Mouse (Mus musculus) right cerebral cortex, adult 2 months (tissue): Measurements from ENCODE around the gene Hdhd5.

Experiments
- DNase-seq, 2 experiments: peaks; one replicate each; pipeline ENCODE4 v3.0.0; 2021 to 2022; ENCODE audit warnings: low spot score in 2 of 2

Gene Hdhd5

GRCm38 (mm10) chr6:120532594-120532993 is 1.5 kb upstream of the Hdhd5 start:
- no peak for DNase-seq

GRCm38 (mm10) chr6:120529123-120529522 is 2.0 kb downstream of the Hdhd5 start:
- DNase-seq: no peak

- DNase-seq: no peak
Observed at GRCm38 (mm10) chr6:120524796-120525195, 6.3 kb downstream of the Hdhd5 start.

- no peak for DNase-seq
Observed at GRCm38 (mm10) chr6:120519647-120520046, 11.5 kb downstream of the Hdhd5 start.

GRCm38 (mm10) chr6:120517311-120517710 is 13.8 kb downstream of the Hdhd5 start:
- peak in 1 of 2 experiments; percentile 36 for DNase-seq

- DNase-seq: no peak
Observed at GRCm38 (mm10) chr6:120516879-120517278, 14.2 kb downstream of the Hdhd5 start.

- DNase-seq: no peak
Observed at GRCm38 (mm10) chr6:120516422-120516821, 14.7 kb downstream of the Hdhd5 start.

GRCm38 (mm10) chr6:120511212-120511611 is 19.9 kb downstream of the Hdhd5 start:
- no peak for DNase-seq

GRCm38 (mm10) chr6:120510425-120510824 is 20.7 kb downstream of the Hdhd5 start:
- peak; percentile 83 to 86 for DNase-seq

- DNase-seq: peak in 1 of 2 experiments; percentile 15
Observed at GRCm38 (mm10) chr6:120509975-120510374, 21.1 kb downstream of the Hdhd5 start.

GRCm38 (mm10) chr6:120508645-120509044 is 22.5 kb downstream of the Hdhd5 start:
- DNase-seq: no peak

- no peak for DNase-seq
Observed at GRCm38 (mm10) chr6:120505531-120505930, 25.6 kb downstream of the Hdhd5 start.

GRCm38 (mm10) chr6:120504051-120504450 is 27.1 kb downstream of the Hdhd5 start:
- DNase-seq: peak; percentile 76

- DNase-seq: no peak
Observed at GRCm38 (mm10) chr6:120496544-120496943, 34.6 kb downstream of the Hdhd5 start.

GRCm38 (mm10) chr6:120493374-120494181 is 37.5 kb downstream of the Hdhd5 start, which contains the start of gene Tmem121b:
Gene Tmem121b (minus strand): TSS chr6:120493807.
- DNase-seq: peak; percentile 88 to 94

GRCm38 (mm10) chr6:120492499-120493373 is 38.4 kb downstream of the Hdhd5 start:
- DNase-seq: peak; percentile 39 to 58

- no peak for DNase-seq
Observed at GRCm38 (mm10) chr6:120491862-120492498, 39.1 kb downstream of the Hdhd5 start.

GRCm38 (mm10) chr6:120491064-120491463 is 40.1 kb downstream of the Hdhd5 start:
- no peak for DNase-seq

- no peak for DNase-seq
Observed at GRCm38 (mm10) chr6:120489461-120489860, 41.7 kb downstream of the Hdhd5 start.

GRCm38 (mm10) chr6:120488647-120489046 is 42.5 kb downstream of the Hdhd5 start:
- DNase-seq: peak in 1 of 2 experiments; percentile 35

- no peak for DNase-seq
Observed at GRCm38 (mm10) chr6:120486051-120486510, 45.0 kb downstream of the Hdhd5 start.

GRCm38 (mm10) chr6:120485038-120485437 is 46.1 kb downstream of the Hdhd5 start:
- no peak for DNase-seq
